Mouse (Mus musculus) midbrain, embryonic 16.5 days (tissue): ENCODE measurements around the gene Rab11b. TPM values are rescaled to one million over a fixed set of nuclear protein-coding genes. Genes with fewer than 3 reads are reported as not detected.

Source experiments
- ATAC-seq: fragments of 200-750 bp; cut with Nextera tagmentation; 2 replicates; pipeline ENCODE4 v1.8.0; 2017; ENCODE audit warnings: moderate TSS enrichment
- H3K27ac ChIP-seq: fragments of 300-500 bp; sonication (generic); 2 replicates; pipeline ENCODE4 v1.5.1; 2014; ENCODE audit warnings: mild to moderate bottlenecking, low read length, mixed read lengths
- H3K27me3 ChIP-seq: fragments of 300-500 bp; sonication (generic); 2 replicates; pipeline ENCODE4 v1.6.1; 2014; ENCODE audit warnings: low read depth, low read length, mixed read lengths; ENCODE audit not compliant: control insufficient read depth, insufficient read depth
- H3K36me3 ChIP-seq: fragments of 300-500 bp; sonication (generic); 2 replicates; pipeline ENCODE4 v1.6.1; 2014; ENCODE audit warnings: mild to moderate bottlenecking, low read length, moderate library complexity, mixed read lengths; ENCODE audit not compliant: control insufficient read depth, insufficient read depth
- H3K4me1 ChIP-seq: fragments of 300-500 bp; sonication (generic); 2 replicates; pipeline ENCODE4 v1.6.1; 2014; ENCODE audit warnings: mild to moderate bottlenecking, low read length, mixed read lengths; ENCODE audit not compliant: control insufficient read depth, insufficient read depth
- H3K4me2 ChIP-seq: fragments of 300-500 bp; sonication (generic); 2 replicates; pipeline ENCODE4 v1.6.1; 2014; ENCODE audit warnings: mild to moderate bottlenecking, low read length, mixed read lengths
- H3K4me3 ChIP-seq: fragments of 300-500 bp; sonication (generic); 2 replicates; pipeline ENCODE4 v1.5.1; 2014; ENCODE audit warnings: low read depth, mild to moderate bottlenecking, low read length, moderate library complexity, mixed read lengths
- H3K9ac ChIP-seq: fragments of 300-500 bp; sonication (generic); 2 replicates; pipeline ENCODE4 v1.6.1; 2014; ENCODE audit warnings: low read depth, low read length, mixed read lengths
- H3K9me3 ChIP-seq: fragments of 300-500 bp; sonication (generic); replicated peaks from 2 replicates; pipeline ENCODE4 v1.6.1; 2014; ENCODE audit warnings: mild to moderate bottlenecking, low read length, mixed read lengths; ENCODE audit not compliant: control insufficient read depth, poor library complexity, severe bottlenecking
- WGBS: fragments of 180-500 bp; shearing (Covaris S2); extraction: QIAGEN DNeasy Blood & Tissue Kit; methylation state at CpG from one replicate; pipeline ENCODE4 v1.1.7; 2014; 5-methylcytosine and 5-hydroxymethylcytosine counted together
- polyA plus RNA-seq: library from polyadenylated mRNA; unstranded; fragments of >200 nt; fragmentation: Nextera tagmentation; extraction: Ambion mirVana; gene quantifications from 2 replicates; pipeline ENCODE4 v1.2.1, GENCODE M21; 2015

The Rab11b gene
- polyA plus RNA-seq, 1 experiment from 2014 or later: 503 TPM

GRCm38 (mm10) chr17:33774573-33775155 is 14.3 kb upstream of the Rab11b start:
- no peak for ATAC-seq
- no peak overlapping the region for H3K9ac ChIP-seq
- no peak overlapping the region for H3K4me2 ChIP-seq
- no peaks in the 10 kb centered on the region for H3K4me1 ChIP-seq
- no peaks in the 10 kb centered on the region for H3K27me3 ChIP-seq
- H3K4me3 ChIP-seq: no peak overlapping the region
- no peak overlapping the region for H3K27ac ChIP-seq
- H3K36me3 ChIP-seq: no peaks in the 10 kb centered on the region
- no peaks in the 10 kb centered on the region for H3K9me3 ChIP-seq
- WGBS: 90% methylated on average over 8 of the region's 8 CpGs

- H3K4me3 ChIP-seq: no peak overlapping the region
- ATAC-seq: no peak
- no peak overlapping the region for H3K27ac ChIP-seq
- H3K27me3 ChIP-seq: no peaks in the 10 kb centered on the region
- H3K9ac ChIP-seq: no peak overlapping the region
- H3K4me2 ChIP-seq: no peak overlapping the region
- 90% methylated on average over 6 of the region's 6 CpGs for WGBS
- H3K4me1 ChIP-seq: no peaks in the 10 kb centered on the region
- H3K36me3 ChIP-seq: no peaks in the 10 kb centered on the region
- no peaks in the 10 kb centered on the region for H3K9me3 ChIP-seq
Observed at GRCm38 (mm10) chr17:33773871-33774572, 13.7 kb upstream of the Rab11b start.

DNA sequence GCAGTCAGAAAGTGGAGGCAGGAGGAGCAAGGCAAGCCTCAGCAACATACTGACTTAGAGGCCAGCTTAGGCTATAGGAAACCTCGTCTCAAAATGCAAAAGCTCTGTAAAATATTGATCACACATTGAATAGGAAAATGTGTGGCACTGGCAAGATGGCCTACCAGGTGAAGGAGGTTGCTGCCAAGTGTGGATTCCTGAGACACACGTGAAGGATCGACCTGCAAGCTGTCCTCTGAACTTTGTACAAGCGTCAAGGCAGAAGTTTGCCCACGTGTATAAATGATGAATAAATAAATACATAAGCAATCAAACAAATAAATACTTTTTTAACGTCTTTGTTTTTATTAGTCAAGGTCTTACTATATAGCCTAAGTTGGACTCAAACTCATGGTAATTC is 13.1 kb upstream of the Rab11b start:
- H3K27ac ChIP-seq: no peak overlapping the region
- WGBS: 85% methylated on average over 6 of the region's 6 CpGs

GRCm38 (mm10) chr17:33771617-33772016 is 11.3 kb upstream of the Rab11b start:
- Histone ChIP-seq H3K4me1 (no peaks in the 10 kb centered on the region), H3K4me2 (no peak overlapping the region), H3K9me3 (no peaks in the 10 kb centered on the region), H3K4me3 (no peak overlapping the region), H3K9ac (no peak overlapping the region), H3K27ac (no peak overlapping the region), H3K36me3 (no peaks in the 10 kb centered on the region), H3K27me3 (no peaks in the 10 kb centered on the region)
- ATAC-seq: no peak
- 94% methylated on average over 4 of the region's 4 CpGs for WGBS

More for the DNA sequence above, 13.1 kb upstream of the Rab11b start:
- Histone ChIP-seq H3K4me3 (no peak overlapping the region), H3K4me1 (no peaks in the 10 kb centered on the region), H3K27me3 (no peaks in the 10 kb centered on the region), H3K36me3 (no peaks in the 10 kb centered on the region), H3K9me3 (no peaks in the 10 kb centered on the region), H3K4me2 (no peak overlapping the region), H3K9ac (no peak overlapping the region)
- no peak for ATAC-seq

DNA sequence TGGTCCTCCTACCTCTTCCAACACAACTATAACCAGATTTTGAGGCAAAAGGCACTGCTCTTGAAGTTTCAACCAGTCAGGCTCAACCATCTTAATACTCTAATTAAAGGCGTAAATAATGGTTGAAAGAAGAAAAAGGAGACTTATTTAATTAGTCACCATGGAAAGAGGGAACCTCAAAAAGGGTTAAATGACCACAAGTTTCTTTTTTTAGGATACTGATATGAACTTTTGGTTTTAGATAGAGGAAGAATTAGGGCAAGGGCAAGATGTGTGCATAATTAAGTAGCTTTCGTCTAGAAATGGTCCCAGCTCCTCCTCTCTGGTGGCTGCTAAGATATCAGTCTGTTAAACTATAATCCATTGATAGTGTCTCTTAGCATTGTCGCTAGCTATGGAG is 6.1 kb upstream of the Rab11b start:
- Histone ChIP-seq H3K4me3 (no peak overlapping the region), H3K27ac (no peak overlapping the region), H3K27me3 (no peaks in the 10 kb centered on the region), H3K9me3 (no peaks in the 10 kb centered on the region), H3K4me1 (no peaks in the 10 kb centered on the region), H3K4me2 (no peak overlapping the region), H3K36me3 (no peaks in the 10 kb centered on the region), H3K9ac (no peak overlapping the region)
- WGBS: 73% methylated on average over 3 of the region's 3 CpGs
- no peak for ATAC-seq

DNA sequence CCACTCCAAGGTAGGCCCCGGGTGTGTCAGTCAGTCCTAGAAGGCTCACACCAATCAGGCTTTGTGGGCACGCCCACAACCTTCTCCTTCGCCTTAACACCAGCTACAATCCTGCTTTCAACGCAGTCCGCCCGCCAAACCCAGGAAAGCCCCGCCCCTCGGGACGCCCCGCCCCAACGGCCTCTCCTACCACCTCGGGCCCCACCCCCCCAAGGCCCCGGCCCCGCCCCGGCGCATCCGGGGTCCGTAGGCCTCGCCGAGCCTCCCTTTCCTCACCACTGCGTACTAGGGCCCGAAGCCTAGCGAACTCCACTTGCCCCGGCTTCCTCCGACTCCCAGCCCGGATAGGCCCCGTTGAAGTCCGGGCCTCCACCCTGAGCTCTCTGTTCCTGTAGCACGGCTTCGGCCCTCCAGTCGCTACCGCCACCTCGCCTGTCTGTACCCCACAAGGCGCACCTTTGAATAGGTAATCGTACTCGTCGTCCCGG is 519 bp downstream of the Rab11b start:
- H3K9ac ChIP-seq: peak overlapping the region; percentile 93
- no peaks in the 10 kb centered on the region for H3K9me3 ChIP-seq
- peak overlapping the region; percentile 82 for H3K4me3 ChIP-seq
- peak overlapping the region; percentile 80 for H3K4me2 ChIP-seq
- peak; percentile 80 for ATAC-seq
- under 1% methylated on average over 36 of the region's 38 CpGs for WGBS
- H3K27me3 ChIP-seq: no peaks in the 10 kb centered on the region
- no peaks in the 10 kb centered on the region for H3K36me3 ChIP-seq
- peak overlapping the region; percentile 98 for H3K27ac ChIP-seq
- peaks cover 42% of the 10 kb centered on the region for H3K4me1 ChIP-seq

- Histone ChIP-seq H3K9me3 (no peaks in the 10 kb centered on the region), H3K9ac (no peak overlapping the region), H3K4me3 (no peak overlapping the region), H3K4me1 (peaks cover 59% of the 10 kb centered on the region), H3K27me3 (no peaks in the 10 kb centered on the region), H3K4me2 (no peak overlapping the region; the same call in 1 of the 2 replicates), H3K27ac (no peak overlapping the region), H3K36me3 (no peaks in the 10 kb centered on the region)
- WGBS: 79% methylated on average over 4 of the region's 4 CpGs
- no peak for ATAC-seq
Observed at GRCm38 (mm10) chr17:33757231-33757630, 3.1 kb downstream of the Rab11b start.

- Histone ChIP-seq H3K4me3 (no peak overlapping the region), H3K4me1 (peaks cover 61% of the 10 kb centered on the region), H3K9ac (peak overlapping the region; percentile 33; the same call in 1 of the 2 replicates), H3K27ac (no peak overlapping the region), H3K4me2 (peak overlapping the region; percentile 6; the same call in 1 of the 2 replicates), H3K9me3 (no peaks in the 10 kb centered on the region), H3K36me3 (no peaks in the 10 kb centered on the region), H3K27me3 (no peaks in the 10 kb centered on the region)
- WGBS: 85% methylated on average over 3 of the region's 3 CpGs
- no peak for ATAC-seq
Observed at GRCm38 (mm10) chr17:33756108-33756790, 4.1 kb downstream of the Rab11b start.
